Mouse (Mus musculus) heart, adult 2 months (tissue): ENCODE measurements at regions not wholly inside any gene's neighbourhood (a gene's known extent, or its start where the extent isn't known, plus 50 kb on each side); places are given as distances from the start of the nearest gene placed in this dataset.

Experiments
- DNase-seq, 2 experiments: peaks; one replicate each; pipeline ENCODE4 v3.0.0; 2021
- H3K27ac ChIP-seq: fragments of 200-600 bp; 2 replicates; pipeline ENCODE4 v1.8.1; 2022
- H3K27me3 ChIP-seq: fragments of 200-500 bp; 2 replicates; pipeline ENCODE4 v1.6.1; 2012; ENCODE audit warnings: mild to moderate bottlenecking, low read length, inconsistent platforms, mixed read lengths; ENCODE audit not compliant: control insufficient read depth, insufficient read depth
- H3K36me3 ChIP-seq: fragments of 200-500 bp; 2 replicates; pipeline ENCODE4 v1.6.1; 2012; ENCODE audit warnings: low read length, inconsistent platforms; ENCODE audit not compliant: control insufficient read depth, insufficient read depth
- H3K4me1 ChIP-seq: fragments of 200-500 bp; 2 replicates; pipeline ENCODE4 v1.6.1; 2011; ENCODE audit warnings: low read length; ENCODE audit not compliant: control insufficient read depth, insufficient read depth
- H3K4me3 ChIP-seq: fragments of 200-600 bp; 2 replicates; pipeline ENCODE4 v1.8.1; 2022
- H3K79me2 ChIP-seq: fragments of 200-500 bp; replicated peaks from 2 replicates; pipeline ENCODE4 v1.6.1; 2012; ENCODE audit warnings: mild to moderate bottlenecking, inconsistent platforms, low read length, moderate library complexity, mixed read lengths; ENCODE audit not compliant: control insufficient read depth, insufficient read depth
- H3K9ac ChIP-seq: fragments of 200-500 bp; 2 replicates; pipeline ENCODE4 v1.6.1; 2012; ENCODE audit warnings: low read depth, mild to moderate bottlenecking, control low read depth, inconsistent platforms, low read length, mixed read lengths
- CTCF ChIP-seq: fragments of 200-600 bp; IDR thresholded peaks from 2 replicates; pipeline ENCODE4 v1.8.1; 2022; ENCODE audit warnings: antibody characterized with exemption, mild to moderate bottlenecking, moderate library complexity
- EP300 ChIP-seq: fragments of 200-500 bp; IDR thresholded peaks from 2 replicates; pipeline ENCODE4 v1.6.1; 2011; ENCODE audit warnings: low read depth, low read length, control low read depth; ENCODE audit not compliant: insufficient read depth
- POLR2A ChIP-seq: fragments of 200-500 bp; IDR thresholded peaks from 2 replicates; pipeline ENCODE4 v1.6.1; 2011; ENCODE audit warnings: mild to moderate bottlenecking, low read depth, low read length, control low read depth; ENCODE audit not compliant: insufficient read depth
- WGBS: fragments of 180-500 bp; shearing (Covaris S2); methylation state at CpG from one replicate; pipeline ENCODE4 v1.1.7; 2018; 5-methylcytosine and 5-hydroxymethylcytosine counted together
- intact Hi-C: fragments of 180-260 bp; cut with DNase I; formaldehyde crosslinking; loops from one replicate; pipeline ENCODE4 v1.15.1; 2025

GRCm38 (mm10) chr2:74409856-74410404 lies 169.3 kb downstream of the Lnpk start:
- Histone ChIP-seq H3K27me3 (no peaks in the 10 kb centered on the region), H3K4me1 (no peaks in the 10 kb centered on the region), H3K9ac (no peak overlapping the region), H3K36me3 (no peaks in the 10 kb centered on the region), H3K79me2 (no peaks in the 10 kb centered on the region), H3K27ac (peak overlapping the region; percentile 34; the same call in 1 of the 2 replicates), H3K4me3 (no peak overlapping the region)
- intact Hi-C loops = no loop called here
- TF ChIP-seq EP300 (no peak), POLR2A (no peak), CTCF (no peak)
- 60% methylated on average over 4 of the region's 4 CpGs for WGBS
- peak; percentile 25 to 37 for DNase-seq

- Histone ChIP-seq H3K4me1 (no peaks in the 10 kb centered on the region), H3K36me3 (no peaks in the 10 kb centered on the region), H3K4me3 (no peak overlapping the region), H3K27me3 (no peaks in the 10 kb centered on the region), H3K27ac (no peak overlapping the region), H3K9ac (no peak overlapping the region), H3K79me2 (no peaks in the 10 kb centered on the region)
- intact Hi-C loops = no loop called here
- TF ChIP-seq POLR2A (no peak), CTCF (no peak), EP300 (no peak)
- 62% methylated on average over 3 of the region's 3 CpGs for WGBS
- DNase-seq = no peak
These were observed 174.7 kb downstream of the Lnpk start for GRCm38 (mm10) chr2:74404493-74404892.

- no peak for DNase-seq
- 76% methylated on average over 4 of the region's 4 CpGs for WGBS
- Histone ChIP-seq H3K27ac (no peak overlapping the region), H3K36me3 (no peaks in the 10 kb centered on the region), H3K27me3 (no peaks in the 10 kb centered on the region), H3K79me2 (no peaks in the 10 kb centered on the region), H3K4me3 (no peak overlapping the region), H3K4me1 (no peaks in the 10 kb centered on the region), H3K9ac (no peak overlapping the region)
- no peak for TF ChIP-seq EP300
- no peak for TF ChIP-seq POLR2A
- no peak for TF ChIP-seq CTCF
- intact Hi-C loops = no loop called here
These were observed 188.2 kb downstream of the Lnpk start for GRCm38 (mm10) chr2:74391064-74391463.

GRCm38 (mm10) chr2:74388078-74388477 lies 191.2 kb downstream of the Lnpk start:
- WGBS = 89% methylated on average over 5 of the region's 5 CpGs
- H3K4me1 ChIP-seq = no peaks in the 10 kb centered on the region
- H3K79me2 ChIP-seq = no peaks in the 10 kb centered on the region
- intact Hi-C loops = no loop called here
- no peaks in the 10 kb centered on the region for H3K27me3 ChIP-seq
- no peak overlapping the region for H3K9ac ChIP-seq
- H3K27ac ChIP-seq = no peak overlapping the region
- no peaks in the 10 kb centered on the region for H3K36me3 ChIP-seq
- no peak for DNase-seq
- H3K4me3 ChIP-seq = no peak overlapping the region
- TF ChIP-seq POLR2A = no peak
- TF ChIP-seq CTCF = no peak
- TF ChIP-seq EP300 = no peak

- intact Hi-C loops = no loop called here
- 82% methylated on average over 1 of the region's 1 CpGs for WGBS
- H3K4me1 ChIP-seq = peaks cover 1% of the 10 kb centered on the region; the same call in 1 of the 2 replicates
- no peaks in the 10 kb centered on the region for H3K27me3 ChIP-seq
- DNase-seq = no peak
- no peaks in the 10 kb centered on the region for H3K36me3 ChIP-seq
- no peaks in the 10 kb centered on the region for H3K79me2 ChIP-seq
- no peak overlapping the region for H3K4me3 ChIP-seq
- H3K9ac ChIP-seq = no peak overlapping the region
- TF ChIP-seq CTCF (no peak), EP300 (no peak), POLR2A (no peak)
- no peak overlapping the region for H3K27ac ChIP-seq
These were observed 194.3 kb downstream of the Lnpk start for GRCm38 (mm10) chr2:74384918-74385317.

- WGBS = 73% methylated on average over 7 of the region's 7 CpGs
- intact Hi-C loops = no loop called here
These were observed 198.5 kb downstream of the Lnpk start for GRCm38 (mm10) chr2:74380574-74381287.

More at GRCm38 (mm10) chr2:74380574-74381287, 198.5 kb downstream of the Lnpk start:
- H3K4me3 ChIP-seq = no peak overlapping the region
- no peaks in the 10 kb centered on the region for H3K79me2 ChIP-seq
- no peak for TF ChIP-seq CTCF
- TF ChIP-seq POLR2A = no peak
- TF ChIP-seq EP300 = no peak
- no peak overlapping the region for H3K27ac ChIP-seq
- H3K36me3 ChIP-seq = no peaks in the 10 kb centered on the region
- H3K9ac ChIP-seq = no peak overlapping the region
- peaks cover 1% of the 10 kb centered on the region; the same call in 1 of the 2 replicates for H3K4me1 ChIP-seq
- H3K27me3 ChIP-seq = no peaks in the 10 kb centered on the region
- no peak for DNase-seq
